Mouse (Mus musculus) urinary bladder, postnatal 10 days (tissue): ENCODE results near the gene Klrb1b.
"Not testable (repeated sequence)": the region's sequence is repeated elsewhere in the genome, so short reads cannot be mapped to it uniquely, and the experiment has no call there.

Experiments
- DNase-seq: peaks from one replicate; pipeline ENCODE4 v3.0.0; 2022; ENCODE audit warnings: low spot score

Klrb1b gene

GRCm38 (mm10) chr6:128799144-128799895 lies 26.8 kb downstream of the Klrb1b start:
- DNase-seq, result peak; percentile 44

GRCm38 (mm10) chr6:128798772-128799143 lies 27.4 kb downstream of the Klrb1b start:
- DNase-seq, result not testable (repeated sequence)

GRCm38 (mm10) chr6:128797936-128798771 lies 28.0 kb downstream of the Klrb1b start:
- DNase-seq, result no peak

DNA sequence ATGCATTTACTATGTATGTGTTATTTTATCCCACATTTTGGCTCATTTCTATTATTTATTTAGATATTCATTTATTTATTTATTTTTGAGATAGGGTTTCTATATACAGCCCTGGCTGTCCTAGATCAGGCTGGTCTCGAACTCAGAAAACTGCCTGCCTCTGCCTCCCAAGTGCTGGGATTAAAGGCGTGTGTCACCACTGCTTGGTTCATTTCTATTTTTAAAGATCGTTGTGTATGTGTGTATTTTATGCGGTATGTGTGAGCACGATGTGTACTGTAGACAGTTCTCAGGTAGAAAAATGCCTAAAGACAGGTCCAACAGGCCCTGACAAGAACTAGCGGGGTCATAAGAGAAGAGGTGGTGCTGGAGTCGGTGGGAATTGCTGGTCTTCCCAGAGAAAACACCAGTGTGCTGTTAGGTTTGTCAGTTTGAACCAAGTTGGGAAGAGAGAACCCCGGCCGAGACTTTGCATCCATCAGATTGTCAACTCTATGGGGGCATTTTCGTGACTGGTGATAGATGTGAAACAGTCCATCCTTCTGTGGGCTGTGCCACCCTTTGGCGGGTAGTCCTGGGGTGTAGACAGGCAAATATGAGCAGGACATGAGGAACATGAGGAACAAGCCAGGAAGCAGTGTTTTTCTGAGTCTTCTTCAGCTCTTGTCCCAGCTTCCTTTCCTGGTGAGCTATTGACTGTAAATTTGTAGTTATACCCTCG lies 28.8 kb downstream of the Klrb1b start:
- DNase-seq, result no peak

GRCm38 (mm10) chr6:128796321-128796955 lies 29.7 kb downstream of the Klrb1b start:
- no peak for DNase-seq

- no peak for DNase-seq
These were observed 32.4 kb downstream of the Klrb1b start for GRCm38 (mm10) chr6:128793734-128794133.

- not testable (repeated sequence) for DNase-seq
These were observed 35.6 kb downstream of the Klrb1b start for GRCm38 (mm10) chr6:128790491-128790994.

- DNase-seq, result no peak
These were observed 37.0 kb downstream of the Klrb1b start, which contains the start of gene Klrb1c for GRCm38 (mm10) chr6:128789115-128789514. Klrb1c (minus strand) TSS chr6:128789215.

DNA sequence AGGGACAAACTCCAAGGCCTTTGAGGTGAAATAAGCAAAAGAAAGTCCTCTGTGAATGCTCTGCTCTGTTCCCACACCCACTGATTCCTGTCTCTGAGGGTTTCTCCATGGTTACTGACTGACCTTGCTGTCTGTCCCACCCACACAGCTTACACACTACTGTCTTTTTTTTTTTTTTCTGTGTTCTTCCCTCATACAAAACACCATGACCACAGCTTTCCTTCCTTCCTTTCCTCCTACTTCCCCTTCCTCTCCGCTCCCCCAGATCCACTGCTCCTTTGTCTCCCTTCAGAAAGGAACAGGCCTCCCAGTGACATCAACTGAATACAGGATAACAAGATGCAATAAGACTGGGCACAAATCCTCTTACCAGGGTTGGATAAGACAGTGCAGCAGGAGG lies 37.6 kb downstream of the Klrb1b start:
- no peak for DNase-seq

DNA sequence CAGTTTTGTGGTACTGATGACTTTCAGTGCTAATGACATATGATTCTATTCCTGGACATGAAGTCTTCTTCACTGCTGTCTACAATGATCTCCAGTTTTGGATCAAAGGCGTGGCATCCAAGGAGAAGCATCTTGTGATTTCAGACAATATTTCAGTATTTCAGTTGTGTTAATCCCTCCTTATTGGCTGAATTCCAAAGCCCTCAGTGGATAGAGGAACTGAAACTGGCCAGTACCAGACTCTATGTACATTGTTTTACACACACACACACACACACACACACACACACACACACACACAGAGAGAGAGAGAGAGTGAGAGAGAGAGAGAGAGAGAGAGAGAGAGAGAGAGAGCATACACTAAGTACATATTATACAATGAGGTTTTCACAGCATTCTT lies 39.7 kb downstream of the Klrb1b start:
- DNase-seq, result not testable (repeated sequence)

GRCm38 (mm10) chr6:128769481-128770253 lies 56.5 kb downstream of the Klrb1b start:
- no peak for DNase-seq

GRCm38 (mm10) chr6:128768047-128768446 lies 58.1 kb downstream of the Klrb1b start:
- DNase-seq, result no peak

GRCm38 (mm10) chr6:128766486-128767254 lies 59.5 kb downstream of the Klrb1b start:
- not testable (repeated sequence) for DNase-seq

- DNase-seq, result no peak
These were observed 60.9 kb downstream of the Klrb1b start for GRCm38 (mm10) chr6:128765211-128765610.

DNA sequence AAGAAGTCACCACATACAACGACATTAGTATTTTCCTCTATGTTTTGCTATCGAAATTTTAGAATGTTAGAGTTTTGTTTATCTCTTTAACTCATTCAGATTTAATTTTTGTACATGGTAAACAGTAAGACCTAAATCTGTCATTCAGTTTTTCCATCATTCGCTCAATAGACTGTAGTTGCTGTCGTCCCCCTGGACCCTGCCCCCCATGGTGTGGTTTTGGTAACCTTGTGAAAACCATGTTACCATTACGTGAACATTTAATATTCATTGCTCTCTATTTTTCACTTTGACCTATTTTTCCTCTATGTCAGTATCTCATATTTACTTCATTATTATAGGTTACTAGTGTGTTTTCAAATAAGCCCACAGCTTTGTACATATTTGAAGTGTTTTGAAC lies 61.5 kb downstream of the Klrb1b start:
- DNase-seq, result no peak

DNA sequence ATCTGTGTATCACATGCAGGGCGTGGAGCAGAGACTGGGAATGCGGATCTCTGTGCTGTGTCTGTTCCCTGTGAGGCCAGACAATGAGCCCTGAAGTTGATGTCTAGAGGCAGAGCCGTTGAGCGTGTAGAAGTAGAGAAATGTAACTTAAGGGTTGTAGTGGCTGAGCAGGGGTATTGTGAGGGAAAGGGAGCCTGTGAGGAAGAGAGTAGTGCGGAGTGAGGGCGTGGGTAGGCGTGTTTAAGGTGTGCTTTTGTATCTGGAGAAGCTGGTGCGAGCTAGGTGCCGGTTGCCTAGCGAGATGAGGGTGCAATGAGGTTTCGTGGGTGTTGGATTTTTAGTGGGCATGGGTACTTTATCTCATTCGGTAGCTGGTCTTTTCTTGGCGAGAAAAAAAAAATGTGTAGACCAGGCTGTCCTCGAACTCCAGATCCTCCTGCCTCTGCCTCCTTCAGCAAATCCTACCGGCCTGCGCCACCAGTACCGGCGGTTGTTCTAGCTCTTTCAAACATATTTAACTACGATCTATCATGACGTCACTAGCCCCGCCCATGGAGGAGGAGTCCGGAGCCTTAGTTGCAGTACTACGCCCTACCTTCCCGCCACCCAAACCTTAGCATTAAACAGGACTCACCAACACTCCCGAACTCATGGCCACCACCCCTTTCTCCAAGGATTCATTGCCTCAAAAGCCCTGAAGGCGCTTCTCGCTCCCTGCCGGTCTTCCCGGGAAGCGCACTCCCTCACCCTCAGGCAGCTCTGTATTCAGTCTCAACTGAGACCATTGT lies 62.2 kb downstream of the Klrb1b start:
- DNase-seq, result peak; percentile 73
